Mouse (Mus musculus): Measurements from ENCODE around the gene Cdc42ep2.

Cdc42ep2 gene

GRCm38 (mm10) chr19:5874391-5874968 is 50.1 kb downstream of the Cdc42ep2 start:
- peak; percentile 51 for DNase-seq (ENCODE audit: low read depth)

- peak; percentile 70 for DNase-seq (ENCODE audit: low read depth)
Measured at GRCm38 (mm10) chr19:5872931-5873556, 51.6 kb downstream of the Cdc42ep2 start.

DNA sequence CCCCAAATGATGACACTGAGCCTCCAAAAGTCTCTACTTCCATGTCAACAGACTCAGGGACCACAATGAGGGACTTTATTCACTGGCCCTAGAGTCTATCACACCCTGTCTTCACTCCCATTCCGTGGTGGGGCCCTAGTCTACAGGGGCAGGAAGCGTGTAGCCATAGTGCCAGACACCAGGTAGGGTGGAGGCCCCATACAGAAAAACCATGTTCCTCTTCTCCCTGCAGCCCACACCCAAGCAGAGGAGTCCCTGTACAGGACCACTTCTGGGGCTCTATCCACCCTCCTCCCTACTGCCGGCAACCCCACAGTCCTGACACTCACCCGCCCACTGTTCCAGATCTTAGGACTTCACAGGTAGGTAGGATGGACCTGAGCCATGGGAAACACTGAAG is 52.1 kb downstream of the Cdc42ep2 start:
- DNase-seq (ENCODE audit: low read depth): peak; percentile 58

- DNase-seq (ENCODE audit: low read depth): peak; percentile 60
Measured at GRCm38 (mm10) chr19:5871683-5872082, 52.9 kb downstream of the Cdc42ep2 start.

- no peak for DNase-seq (ENCODE audit: low read depth)
Measured at GRCm38 (mm10) chr19:5871273-5871672, 53.3 kb downstream of the Cdc42ep2 start.

GRCm38 (mm10) chr19:5868096-5868495 is 56.5 kb downstream of the Cdc42ep2 start:
- no peak for DNase-seq (ENCODE audit: low read depth)
